Mouse (Mus musculus) intestine, postnatal 0 days (tissue): ENCODE results near the gene Tmem175. TPM values are rescaled to one million over a fixed set of nuclear protein-coding genes. Genes with fewer than 3 reads are reported as not detected.

Experiments used
- ATAC-seq: fragments of 200-750 bp; cut with Nextera tagmentation; 2 replicates; pipeline ENCODE4 v1.8.0; 2017; ENCODE audit warnings: mild to moderate bottlenecking, moderate TSS enrichment, moderate library complexity
- H3K27ac ChIP-seq: fragments of 300-500 bp; sonication (generic); 2 replicates; pipeline ENCODE4 v1.5.1; 2014; ENCODE audit warnings: mild to moderate bottlenecking, low read depth, low read length, moderate library complexity
- H3K27me3 ChIP-seq: fragments of 300-500 bp; sonication (generic); replicated peaks from 2 replicates; pipeline ENCODE4 v1.6.1; 2014; ENCODE audit warnings: low read length, mixed read lengths; ENCODE audit not compliant: control insufficient read depth, insufficient read depth
- H3K36me3 ChIP-seq: fragments of 300-500 bp; sonication (generic); 2 replicates; pipeline ENCODE4 v1.6.1; 2014; ENCODE audit warnings: mild to moderate bottlenecking, moderate library complexity; ENCODE audit not compliant: control insufficient read depth, insufficient read depth
- H3K4me1 ChIP-seq: fragments of 300-500 bp; sonication (generic); replicated peaks from 2 replicates; pipeline ENCODE4 v1.6.1; 2014; ENCODE audit warnings: antibody characterized with exemption, low read length, mixed read lengths; ENCODE audit not compliant: control insufficient read depth, insufficient read depth
- H3K4me2 ChIP-seq: fragments of 300-500 bp; sonication (generic); replicated peaks from 2 replicates; pipeline ENCODE4 v1.6.1; 2014; ENCODE audit warnings: low read depth, mild to moderate bottlenecking, moderate library complexity
- H3K4me3 ChIP-seq: fragments of 300-500 bp; sonication (generic); 2 replicates; pipeline ENCODE4 v1.5.1; 2014; ENCODE audit warnings: low read depth, low read length
- H3K9ac ChIP-seq: fragments of 300-500 bp; sonication (generic); 2 replicates; pipeline ENCODE4 v1.6.1; 2014; ENCODE audit warnings: mild to moderate bottlenecking, low read depth, low read length
- H3K9me3 ChIP-seq: fragments of 300-500 bp; sonication (generic); 2 replicates; pipeline ENCODE4 v1.6.1; 2016; ENCODE audit warnings: mixed run types; ENCODE audit not compliant: control insufficient read depth
- CTCF ChIP-seq: sonication (generic); IDR thresholded peaks from 2 replicates; pipeline ENCODE4 v1.5.1; 2016; ENCODE audit warnings: low read depth, mild to moderate bottlenecking, control low read depth, antibody characterized with exemption, moderate library complexity
- WGBS: fragments of 180-500 bp; shearing (Covaris S2); extraction: QIAGEN DNeasy Blood & Tissue Kit; methylation state at CpG from one replicate; pipeline ENCODE4 v1.1.7; 2014; 5-methylcytosine and 5-hydroxymethylcytosine counted together
- polyA plus RNA-seq: library from polyadenylated mRNA; unstranded; fragments of >200 nt; fragmentation: Nextera tagmentation; extraction: Ambion mirVana; gene quantifications from 2 replicates; pipeline ENCODE4 v1.2.1, GENCODE M21; 2015

The Tmem175 gene
- polyA plus RNA-seq, 1 experiment from 2014 or later = 19.4 TPM

DNA sequence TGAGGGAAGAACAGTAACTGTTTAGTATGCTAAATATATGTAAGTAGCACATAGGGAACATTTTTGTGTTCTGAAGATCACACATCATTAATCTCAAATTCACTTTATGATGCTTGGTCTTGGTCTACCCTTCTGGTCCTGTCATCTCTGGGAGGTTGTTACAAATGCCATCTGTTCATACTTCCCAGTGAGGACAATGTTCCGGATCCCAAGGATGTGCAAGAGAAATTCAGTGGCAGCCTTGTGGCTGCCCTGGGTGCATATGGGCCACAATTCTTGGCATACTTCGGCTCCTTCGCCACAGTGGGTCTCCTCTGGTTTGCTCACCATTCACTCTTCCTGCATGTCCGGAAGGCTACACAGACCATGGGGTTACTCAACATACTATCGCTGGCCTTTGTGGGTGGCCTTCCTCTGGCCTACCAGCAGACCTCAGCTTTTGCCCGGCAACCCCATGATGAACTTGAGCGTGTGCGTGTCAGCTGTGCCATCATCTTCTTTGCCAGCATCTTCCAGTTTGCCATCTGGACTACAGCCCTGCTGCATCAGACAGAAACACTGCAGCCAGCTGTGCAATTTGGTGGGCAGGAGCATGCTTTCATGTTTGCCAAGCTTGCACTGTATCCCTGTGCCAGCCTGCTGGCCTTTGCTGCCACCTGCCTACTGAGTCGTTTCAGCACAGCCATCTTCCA, 16.2 kb downstream of the Tmem175 start:
- ATAC-seq = no peak
- H3K4me3 ChIP-seq = no peak overlapping the region
- H3K9ac ChIP-seq = no peak overlapping the region
- WGBS = 92% methylated on average over 9 of the region's 9 CpGs
- H3K9me3 ChIP-seq = no peaks in the 10 kb centered on the region
- H3K36me3 ChIP-seq = peaks cover 66% of the 10 kb centered on the region
- TF ChIP-seq CTCF = peak; percentile 42
- no peaks in the 10 kb centered on the region for H3K4me1 ChIP-seq
- H3K4me2 ChIP-seq = no peak overlapping the region
- no peaks in the 10 kb centered on the region for H3K27me3 ChIP-seq
- no peak overlapping the region for H3K27ac ChIP-seq

DNA sequence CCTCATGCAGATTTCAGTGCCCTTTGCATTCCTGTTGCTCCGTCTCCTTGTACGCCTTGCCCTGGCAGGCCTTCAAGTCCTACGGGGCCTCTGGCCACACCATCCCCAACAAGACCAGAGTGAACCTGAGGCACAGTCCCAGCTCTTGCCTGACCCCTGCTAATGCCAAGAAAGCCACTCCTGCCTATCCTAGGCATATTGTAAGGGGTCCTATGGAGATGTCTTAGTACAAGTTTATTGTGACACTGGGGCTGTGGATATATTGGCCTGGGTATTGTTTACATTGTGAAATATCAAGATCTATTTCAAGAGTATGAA, 16.7 kb downstream of the Tmem175 start:
- WGBS = 84% methylated on average over 3 of the region's 3 CpGs
- Histone ChIP-seq H3K36me3 (peaks cover 70% of the 10 kb centered on the region), H3K9ac (no peak overlapping the region)

DNA sequence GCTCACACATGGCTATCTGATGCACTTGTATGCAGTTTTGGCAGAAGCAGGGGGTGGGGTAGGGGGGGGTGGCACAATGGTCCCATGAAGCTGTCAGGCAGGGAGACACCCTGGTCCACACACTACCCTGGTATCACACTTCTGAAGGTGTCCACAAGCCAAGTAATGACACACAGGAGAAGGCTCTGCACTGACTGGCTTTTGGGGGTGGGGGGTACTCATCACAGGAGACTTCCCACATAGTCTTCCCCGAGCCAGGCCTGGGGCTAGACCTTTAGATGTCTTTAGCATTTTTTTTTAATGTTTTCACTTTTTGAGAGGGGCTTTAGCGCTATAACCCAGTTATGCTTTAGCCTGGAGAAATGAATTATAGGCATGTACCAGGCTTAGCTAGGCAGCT, 17.7 kb downstream of the Tmem175 start:
- Histone ChIP-seq H3K9me3 (no peaks in the 10 kb centered on the region), H3K27ac (no peak overlapping the region), H3K36me3 (peaks cover 78% of the 10 kb centered on the region), H3K9ac (no peak overlapping the region), H3K4me2 (no peak overlapping the region), H3K27me3 (no peaks in the 10 kb centered on the region), H3K4me3 (no peak overlapping the region), H3K4me1 (no peaks in the 10 kb centered on the region)
- 91% methylated on average over 2 of the region's 2 CpGs for WGBS
- no peak for ATAC-seq
- TF ChIP-seq CTCF = no peak

More for the DNA sequence above, 16.7 kb downstream of the Tmem175 start:
- no peak for ATAC-seq
- H3K27ac ChIP-seq = no peak overlapping the region
- no peaks in the 10 kb centered on the region for H3K4me1 ChIP-seq
- no peak for TF ChIP-seq CTCF
- no peaks in the 10 kb centered on the region for H3K27me3 ChIP-seq
- no peaks in the 10 kb centered on the region for H3K9me3 ChIP-seq
- no peak overlapping the region for H3K4me2 ChIP-seq
- H3K4me3 ChIP-seq = no peak overlapping the region

DNA sequence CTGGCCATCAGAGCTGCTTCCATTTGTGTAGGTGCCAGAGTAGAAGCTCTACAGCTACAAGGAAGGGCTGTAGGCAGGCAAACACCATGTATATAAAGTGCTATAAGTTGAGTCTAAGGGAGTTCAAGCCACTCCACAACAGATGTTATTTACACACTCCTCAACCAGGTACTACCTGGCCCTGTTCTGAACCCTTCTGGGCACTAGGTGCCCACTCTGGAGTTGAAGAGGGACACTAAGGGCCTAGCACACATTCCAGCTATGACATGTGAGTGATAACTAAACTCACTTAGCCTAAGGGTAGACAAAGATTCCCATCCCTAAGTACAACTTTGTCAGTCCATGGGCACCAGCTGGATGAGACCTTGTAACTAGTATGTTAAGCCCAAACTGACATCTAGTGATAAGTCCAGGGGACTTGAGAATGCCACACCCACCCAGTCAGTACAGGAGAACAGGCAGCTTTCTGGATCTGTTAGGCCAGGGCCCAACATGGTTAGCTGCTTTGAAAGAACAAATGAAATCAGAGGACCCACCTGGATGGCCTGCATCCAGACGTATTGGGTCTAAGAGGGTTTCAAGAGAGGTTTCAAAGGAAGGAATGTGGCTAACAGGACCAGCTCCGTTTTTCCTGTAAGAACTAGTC, 18.4 kb downstream of the Tmem175 start:
- Histone ChIP-seq H3K9me3 (no peaks in the 10 kb centered on the region), H3K4me3 (no peak overlapping the region), H3K4me2 (no peak overlapping the region), H3K27me3 (no peaks in the 10 kb centered on the region), H3K27ac (no peak overlapping the region), H3K9ac (no peak overlapping the region), H3K4me1 (no peaks in the 10 kb centered on the region), H3K36me3 (peaks cover 78% of the 10 kb centered on the region)
- no peak for TF ChIP-seq CTCF
- no peak for ATAC-seq
- 93% methylated on average over 2 of the region's 2 CpGs for WGBS

DNA sequence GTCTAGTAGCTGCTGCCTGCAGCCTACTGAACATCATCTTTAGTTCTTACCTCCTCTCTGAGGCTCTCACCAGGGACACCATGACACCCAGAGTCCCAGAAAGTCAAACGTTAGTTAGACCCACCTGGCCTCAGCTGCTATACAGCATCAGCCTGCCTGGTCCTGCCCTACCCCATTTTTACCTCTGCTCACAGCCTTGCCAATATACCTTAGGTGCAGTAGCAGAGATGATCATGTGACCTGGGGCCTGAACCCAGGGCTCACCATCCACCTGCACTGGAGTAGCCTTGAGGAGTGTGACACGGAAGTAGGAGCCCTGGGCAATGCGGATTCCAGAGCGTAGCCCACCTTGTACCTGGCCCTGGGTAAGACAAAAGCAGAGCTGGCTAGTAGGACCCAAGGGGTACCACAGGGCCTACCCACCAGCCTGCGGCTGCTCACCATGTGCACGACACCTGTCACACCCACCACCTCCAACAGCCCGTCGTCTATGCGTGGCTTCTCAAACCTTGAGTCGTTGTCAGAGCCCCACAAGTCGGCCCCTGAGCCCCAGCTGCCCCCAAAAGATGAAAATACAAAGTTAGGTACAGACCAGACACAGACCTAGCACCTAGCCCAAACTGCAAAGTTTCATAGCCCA, 19.5 kb downstream of the Tmem175 start:
- TF ChIP-seq CTCF = no peak
- Histone ChIP-seq H3K9ac (no peak overlapping the region), H3K27ac (no peak overlapping the region), H3K9me3 (no peaks in the 10 kb centered on the region), H3K4me3 (no peak overlapping the region), H3K27me3 (no peaks in the 10 kb centered on the region), H3K4me1 (0 out of 2 replicates have a peak, but pooled peaks cover 3% of the 10 kb centered on the region), H3K4me2 (no peak overlapping the region), H3K36me3 (peaks cover 86% of the 10 kb centered on the region)
- WGBS = 84% methylated on average over 11 of the region's 11 CpGs
- ATAC-seq = no peak

DNA sequence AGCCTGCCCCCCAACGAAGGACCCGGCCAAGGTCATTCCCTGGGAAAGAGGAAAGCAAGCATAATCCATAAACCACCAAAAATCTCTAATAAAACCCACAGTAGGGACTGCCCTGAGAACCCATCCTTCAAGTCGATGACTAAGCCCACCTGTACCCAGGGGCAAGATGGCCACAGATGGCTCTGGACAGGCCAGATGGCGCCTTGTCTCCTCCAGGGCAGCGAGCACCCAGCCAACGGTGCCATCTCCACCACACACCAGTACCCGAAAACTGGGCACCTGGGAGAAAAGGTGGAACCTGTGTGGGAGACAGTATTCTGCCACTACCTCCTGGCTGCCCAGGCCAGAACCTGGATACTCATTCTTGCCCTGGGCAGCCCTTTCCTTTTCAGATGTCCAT, 20.8 kb downstream of the Tmem175 start:
- Histone ChIP-seq H3K4me1 (0 out of 2 replicates have a peak, but pooled peaks cover 3% of the 10 kb centered on the region), H3K27ac (no peak overlapping the region), H3K4me3 (no peak overlapping the region), H3K4me2 (no peak overlapping the region), H3K36me3 (peaks cover 91% of the 10 kb centered on the region), H3K9ac (no peak overlapping the region), H3K9me3 (no peaks in the 10 kb centered on the region), H3K27me3 (no peaks in the 10 kb centered on the region)
- no peak for ATAC-seq
- WGBS = 93% methylated on average over 7 of the region's 7 CpGs
- TF ChIP-seq CTCF = no peak
